Mouse (Mus musculus) E14TG2a.4 (cell line): ENCODE results near the gene Nptxr.

Experiments
- H3K27me3 ChIP-seq: 2 replicates; pipeline ENCODE4 v1.6.1; 2014; ENCODE audit warnings: low read length, control low read depth; ENCODE audit not compliant: insufficient read depth
- H3K36me3 ChIP-seq: 2 replicates; pipeline ENCODE4 v1.6.1; 2014; ENCODE audit warnings: low read length, control low read depth; ENCODE audit not compliant: insufficient read depth
- H3K4me1 ChIP-seq: replicated peaks from 2 replicates; pipeline ENCODE4 v1.6.1; 2014; ENCODE audit warnings: low read depth, low read length, control low read depth
- H3K4me3 ChIP-seq: replicated peaks from 2 replicates; pipeline ENCODE4 v1.5.1; 2014; ENCODE audit warnings: mild to moderate bottlenecking, low read length
- H3K9me3 ChIP-seq: 2 replicates; pipeline ENCODE4 v1.6.1; 2014; ENCODE audit warnings: low read length, control low read depth
- CTCF ChIP-seq: conservative IDR thresholded peaks from 2 replicates; pipeline ENCODE4 v1.5.1; 2014; ENCODE audit warnings: low read length
- NANOG ChIP-seq: IDR thresholded peaks from 2 replicates; pipeline ENCODE4 v1.6.1; 2014; ENCODE audit warnings: borderline replicate concordance, low read length, mixed read lengths
- POU5F1 ChIP-seq: IDR thresholded peaks from 2 replicates; pipeline ENCODE4 v1.6.1; 2014; ENCODE audit warnings: low read length, borderline replicate concordance

Nptxr gene

GRCm38 (mm10) chr15:79798591-79798990, 6.0 kb downstream of the Nptxr start:
- no peak for TF ChIP-seq CTCF
- TF ChIP-seq NANOG, result no peak
- TF ChIP-seq POU5F1, result no peak
- Histone ChIP-seq H3K4me3 (no peak overlapping the region), H3K27me3 (peaks cover 74% of the 10 kb centered on the region), H3K9me3 (no peaks in the 10 kb centered on the region), H3K36me3 (no peaks in the 10 kb centered on the region), H3K4me1 (peaks cover 41% of the 10 kb centered on the region)

DNA sequence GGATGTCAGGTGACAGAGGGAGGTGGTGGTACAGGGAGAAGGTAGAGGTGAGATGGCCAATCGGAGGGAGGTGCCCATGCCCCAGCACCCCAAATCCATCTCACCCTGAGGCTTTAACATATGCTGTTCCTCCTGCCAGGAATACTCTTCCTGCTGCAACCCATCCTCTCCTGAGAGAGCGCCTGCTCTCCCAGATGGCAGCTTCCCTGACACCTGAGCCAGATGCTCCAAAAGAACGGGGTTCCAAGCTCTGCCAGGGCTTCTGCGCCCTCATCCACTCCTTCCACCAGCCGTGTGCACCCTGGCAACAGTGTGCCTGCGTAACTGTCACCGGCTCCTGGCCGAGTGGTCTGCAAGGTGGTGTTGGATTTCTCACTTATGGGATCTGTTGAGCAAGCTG, 6.9 kb downstream of the Nptxr start:
- no peaks in the 10 kb centered on the region for H3K9me3 ChIP-seq
- TF ChIP-seq CTCF, result no peak
- H3K4me1 ChIP-seq, result peaks cover 42% of the 10 kb centered on the region
- H3K36me3 ChIP-seq, result no peaks in the 10 kb centered on the region
- peaks cover 65% of the 10 kb centered on the region for H3K27me3 ChIP-seq
- peak overlapping the region; percentile 29 for H3K4me3 ChIP-seq

DNA sequence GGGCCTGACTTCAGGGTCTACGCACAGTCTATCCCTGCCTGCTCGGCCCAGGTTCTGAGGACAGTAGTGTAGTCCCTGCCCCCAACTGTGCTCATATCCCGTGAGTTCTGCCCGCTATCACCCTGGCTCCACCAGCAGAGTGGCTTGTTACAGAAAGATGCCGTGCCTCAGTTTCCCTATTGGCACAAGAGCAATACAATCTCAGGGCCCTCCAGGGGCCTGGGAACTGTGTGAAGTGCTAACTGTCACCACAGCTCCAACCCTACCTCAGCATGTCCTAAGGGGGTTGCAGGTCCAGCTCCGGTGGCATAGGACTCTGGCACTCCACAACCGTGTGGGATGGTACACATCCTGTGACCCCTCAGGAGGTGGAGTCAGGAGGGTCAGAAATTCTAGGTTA, 7.5 kb downstream of the Nptxr start:
- Histone ChIP-seq H3K27me3 (peaks cover 60% of the 10 kb centered on the region), H3K36me3 (no peaks in the 10 kb centered on the region), H3K9me3 (no peaks in the 10 kb centered on the region), H3K4me3 (no peak overlapping the region), H3K4me1 (peaks cover 46% of the 10 kb centered on the region)
- no peak for TF ChIP-seq POU5F1
- no peak for TF ChIP-seq CTCF
- no peak for TF ChIP-seq NANOG

GRCm38 (mm10) chr15:79796256-79796655, 8.3 kb downstream of the Nptxr start:
- Histone ChIP-seq H3K36me3 (no peaks in the 10 kb centered on the region), H3K27me3 (peaks cover 56% of the 10 kb centered on the region), H3K9me3 (no peaks in the 10 kb centered on the region), H3K4me3 (no peak overlapping the region), H3K4me1 (peaks cover 52% of the 10 kb centered on the region)
- TF ChIP-seq NANOG (no peak), POU5F1 (no peak), CTCF (no peak)

GRCm38 (mm10) chr15:79794173-79794572, 10.4 kb downstream of the Nptxr start:
- Histone ChIP-seq H3K36me3 (no peaks in the 10 kb centered on the region), H3K9me3 (no peaks in the 10 kb centered on the region), H3K27me3 (peaks cover 43% of the 10 kb centered on the region), H3K4me1 (peaks cover 50% of the 10 kb centered on the region), H3K4me3 (no peak overlapping the region)
- TF ChIP-seq POU5F1, result no peak
- TF ChIP-seq CTCF, result no peak
- TF ChIP-seq NANOG, result no peak

- TF ChIP-seq POU5F1 (no peak), NANOG (no peak), CTCF (no peak)
- Histone ChIP-seq H3K27me3 (peaks cover 41% of the 10 kb centered on the region), H3K4me1 (peaks cover 46% of the 10 kb centered on the region), H3K4me3 (peak overlapping the region; percentile 74), H3K36me3 (no peaks in the 10 kb centered on the region), H3K9me3 (no peaks in the 10 kb centered on the region)
Measured at GRCm38 (mm10) chr15:79793076-79793475, 11.5 kb downstream of the Nptxr start.

- Histone ChIP-seq H3K36me3 (no peaks in the 10 kb centered on the region), H3K4me3 (peak overlapping the region; percentile 74), H3K4me1 (peaks cover 40% of the 10 kb centered on the region), H3K27me3 (peaks cover 41% of the 10 kb centered on the region), H3K9me3 (no peaks in the 10 kb centered on the region)
- no peak for TF ChIP-seq POU5F1
- no peak for TF ChIP-seq NANOG
- TF ChIP-seq CTCF, result no peak
Measured at GRCm38 (mm10) chr15:79792455-79792854, 12.1 kb downstream of the Nptxr start.

DNA sequence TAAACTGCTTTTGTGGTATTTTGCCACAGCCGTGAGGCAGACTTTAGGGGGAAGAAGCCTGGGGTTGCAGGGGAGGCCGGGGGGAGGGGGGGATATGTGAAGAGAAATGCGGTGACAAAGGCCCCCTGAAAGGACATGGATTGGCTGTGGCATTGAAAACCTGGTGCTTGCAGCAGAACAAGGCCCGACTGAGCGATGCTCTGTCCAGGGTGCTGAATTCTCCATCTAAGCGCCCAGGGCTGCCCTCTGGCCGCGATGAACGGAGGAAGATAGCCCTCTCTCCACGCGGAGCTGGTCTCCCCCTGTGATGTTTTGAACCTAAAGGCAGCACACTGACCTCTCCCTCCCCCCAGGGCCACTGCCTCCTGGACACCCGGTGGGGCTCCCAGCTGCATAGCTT, 13.1 kb downstream of the Nptxr start:
- TF ChIP-seq POU5F1 (no peak), CTCF (no peak), NANOG (no peak)
- Histone ChIP-seq H3K27me3 (peaks cover 41% of the 10 kb centered on the region), H3K4me1 (peaks cover 45% of the 10 kb centered on the region), H3K4me3 (no peak overlapping the region), H3K9me3 (no peaks in the 10 kb centered on the region), H3K36me3 (no peaks in the 10 kb centered on the region)

DNA sequence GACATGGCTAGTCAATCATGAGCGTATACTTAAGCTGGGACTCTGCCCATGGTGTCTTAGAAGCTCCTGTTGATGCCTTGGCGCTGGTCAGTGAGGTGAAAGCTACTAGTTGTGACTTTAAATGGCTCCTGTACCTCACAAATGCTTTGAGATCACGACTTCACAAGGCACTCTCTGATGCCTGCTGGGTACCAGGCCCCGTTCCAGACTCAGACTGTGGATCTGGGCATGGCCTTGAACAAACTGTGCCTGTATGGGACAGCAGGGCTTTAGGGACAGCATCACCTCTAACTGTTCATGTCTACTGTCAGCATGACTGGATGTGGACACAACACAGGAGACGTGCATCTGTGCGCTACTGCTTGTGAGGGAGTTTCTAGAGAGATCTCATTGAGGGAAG, 13.7 kb downstream of the Nptxr start:
- H3K9me3 ChIP-seq, result no peaks in the 10 kb centered on the region
- peaks cover 46% of the 10 kb centered on the region for H3K27me3 ChIP-seq
- H3K36me3 ChIP-seq, result no peaks in the 10 kb centered on the region
- no peak overlapping the region for H3K4me3 ChIP-seq
- TF ChIP-seq CTCF (no peak), POU5F1 (no peak), NANOG (no peak)
- peaks cover 48% of the 10 kb centered on the region for H3K4me1 ChIP-seq
